Mouse (Mus musculus): ENCODE data around the gene Fam71e1. TPM values are rescaled to one million over a fixed set of nuclear protein-coding genes. Genes with fewer than 3 reads are reported as not detected.

The Fam71e1 gene
- total and polyA plus RNA-seq, 3 experiments = 1.2 to 2.0 TPM; not detected in 1

DNA sequence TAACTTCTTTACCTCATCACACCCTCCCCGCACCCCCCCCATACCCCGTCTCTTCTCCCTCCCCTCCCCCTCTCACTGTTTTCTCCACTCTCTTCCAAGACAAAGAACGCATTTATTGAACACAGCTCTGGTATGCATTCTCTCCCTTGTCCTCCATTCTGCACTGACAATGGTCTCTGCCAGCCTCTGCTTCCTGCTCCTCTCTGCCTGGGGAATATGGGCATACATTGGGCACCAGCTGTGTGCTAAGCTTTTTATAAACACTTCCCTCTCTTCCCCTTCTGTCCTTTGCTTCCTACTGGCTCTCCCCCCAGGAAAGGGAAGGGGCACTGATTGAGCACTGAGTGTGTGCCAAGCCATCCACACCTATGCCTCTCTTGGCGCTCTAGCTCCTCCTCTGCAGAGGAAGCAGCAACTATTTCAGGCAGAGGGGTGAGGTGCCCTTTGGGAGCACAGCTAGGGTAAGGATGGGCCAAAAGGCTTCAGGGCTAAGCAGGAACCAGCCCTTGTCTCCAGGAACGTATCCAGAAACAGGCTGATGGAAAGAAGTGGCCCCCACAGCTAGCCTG lies 21.3 kb upstream of the Fam71e1 start:
- TF ChIP-seq ETS1 (IDR thresholded peaks at IDR 0.05; ENCODE audit: low read depth, low read length) (no peak), NELFE (IDR thresholded peaks at IDR 0.05; ENCODE audit: low read depth, low read length) (no peak), ZC3H11A (IDR thresholded peaks at IDR 0.05; ENCODE audit: low read depth, low read length) (no peak), MXI1 (IDR thresholded peaks at IDR 0.05; ENCODE audit: low read depth, low read length) (no peak), MEF2A (IDR thresholded peaks at IDR 0.05; ENCODE audit: extremely low read depth, insufficient replicate concordance, low read depth, low read length, poor library complexity, severe bottlenecking) (no peak), BHLHE40 (IDR thresholded peaks at IDR 0.05; ENCODE audit: borderline replicate concordance, low read depth, low read length) (no peak)
- H3K4me3 ChIP-seq (ENCODE audit: control insufficient read depth in 1 of 2, insufficient read depth in 1 of 2, low read depth in 2 of 2, low read length in 2 of 2) = no peak overlapping the region
- H3K79me2 ChIP-seq (ENCODE audit: control insufficient read depth, insufficient read depth, low read length, poor library complexity) = no peaks in the 10 kb centered on the region
- H3K9ac ChIP-seq (ENCODE audit: control insufficient read depth, low read depth, low read length, poor library complexity, severe bottlenecking) = no peak overlapping the region
- DNase-seq (ENCODE audit: low read depth, low spot score) = no peak
- H3K36me3 ChIP-seq (ENCODE audit: control insufficient read depth in 1 of 2, insufficient read depth in 2 of 2, low read length in 2 of 2) = no peaks in the 10 kb centered on the region
- H3K27me3 ChIP-seq (ENCODE audit: control insufficient read depth in 1 of 2, insufficient read depth in 2 of 2, low read length in 2 of 2) = 0 out of 4 replicates have a peak, but pooled peaks cover 0 to 2% of the 10 kb centered on the region in 2 experiments
- no peak overlapping the region for H3K27ac ChIP-seq (ENCODE audit: control insufficient read depth, low read depth, low read length)
- H3K4me1 ChIP-seq (ENCODE audit: control insufficient read depth in 1 of 2, insufficient read depth in 2 of 2, low read length in 2 of 2) = peaks cover 0 to under 1% of the 10 kb centered on the region in 2 experiments; a peak in 2 of 4 replicates
- no peaks in the 10 kb centered on the region for H3K9me3 ChIP-seq (replicated peaks; ENCODE audit: insufficient read depth, low read length)

DNA sequence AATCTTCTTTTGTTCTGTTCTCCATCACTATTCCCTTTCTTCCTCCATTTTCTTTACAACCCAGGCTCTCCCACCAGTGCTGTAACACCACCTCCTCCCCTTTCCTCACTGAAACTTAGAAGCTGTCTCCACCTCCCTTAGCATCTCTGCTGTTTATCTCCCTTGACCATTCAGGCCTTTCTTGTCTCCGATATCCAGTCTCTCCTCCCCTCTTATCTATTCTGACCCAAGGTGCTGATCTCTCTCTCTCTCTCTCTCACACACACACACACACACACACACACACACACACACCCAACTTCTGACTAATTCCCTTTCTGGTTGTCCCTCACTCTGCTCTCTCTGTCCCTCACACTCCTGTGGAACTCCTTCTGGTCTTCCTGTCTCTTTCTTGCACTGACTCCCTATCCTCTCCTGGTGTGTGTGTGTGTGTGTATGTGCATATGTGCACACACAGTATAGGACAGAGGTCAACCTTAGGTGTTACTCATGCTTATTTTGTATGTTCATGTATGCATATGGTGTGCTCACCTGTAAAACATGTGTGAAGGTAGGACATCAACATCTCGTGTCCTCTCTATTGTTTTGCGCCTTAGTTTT lies 13.4 kb upstream of the Fam71e1 start:
- Histone ChIP-seq H3K27ac (ENCODE audit: control insufficient read depth, low read depth, low read length) (peak overlapping the region; percentile 61), H3K4me1 (ENCODE audit: control insufficient read depth in 1 of 2, insufficient read depth in 2 of 2, low read length in 2 of 2) (peaks cover 4 to 28% of the 10 kb centered on the region in 2 experiments)
- DNase-seq (ENCODE audit: low read depth, low spot score) = peak; percentile 80
- TF ChIP-seq EP300 (IDR thresholded peaks at IDR 0.05; ENCODE audit: low read depth in 1 of 2, low read length in 2 of 2) (peak; percentile 71 to 82), MAX (IDR thresholded peaks at IDR 0.05; ENCODE audit: low read length) (no peak), JUND (IDR thresholded peaks at IDR 0.05; ENCODE audit: low read depth, low read length) (peak; percentile 64; the same call in 1 of the 2 replicates), SMC3 (IDR thresholded peaks at IDR 0.05; ENCODE audit: low read depth, low read length) (no peak), POLR2A (IDR thresholded peaks at IDR 0.05; ENCODE audit: control insufficient read depth in 1 of 2, insufficient read depth in 1 of 2, low read depth in 1 of 2, low read length in 2 of 2, poor library complexity in 1 of 2) (no peak), MEF2A (IDR thresholded peaks at IDR 0.05; ENCODE audit: extremely low read depth, insufficient replicate concordance, low read depth, low read length, poor library complexity, severe bottlenecking) (no peak), ZKSCAN1 (IDR thresholded peaks at IDR 0.05; ENCODE audit: low read depth, low read length) (no peak), UBTF (IDR thresholded peaks at IDR 0.05; ENCODE audit: borderline replicate concordance, insufficient read depth, low read depth, low read length) (no peak), MYC (IDR thresholded peaks at IDR 0.05; ENCODE audit: low read depth, low read length) (no peak), MAZ (IDR thresholded peaks at IDR 0.05; ENCODE audit: low read depth, low read length) (no peak), RCOR1 (IDR thresholded peaks at IDR 0.05; ENCODE audit: low read depth, low read length) (0 out of 2 replicates have a peak, but pooled peaks have one; percentile 42), POLR2AphosphoS2 (IDR thresholded peaks at IDR 0.05; ENCODE audit: low read length) (no peak), USF1 (IDR thresholded peaks at IDR 0.05; ENCODE audit: low read depth, low read length) (no peak), GABPA (IDR thresholded peaks at IDR 0.05; ENCODE audit: low read depth, low read length) (no peak), GATA1 (IDR thresholded peaks at IDR 0.05; ENCODE audit: low read depth, low read length) (peak; percentile 85), BHLHE40 (IDR thresholded peaks at IDR 0.05; ENCODE audit: borderline replicate concordance, low read depth, low read length) (no peak), ZNF384 (IDR thresholded peaks at IDR 0.05; ENCODE audit: low read depth, low read length) (no peak), ETS1 (IDR thresholded peaks at IDR 0.05; ENCODE audit: low read depth, low read length) (peak; percentile 56; the same call in 1 of the 2 replicates), HCFC1 (IDR thresholded peaks at IDR 0.05; ENCODE audit: low read depth, low read length) (no peak), NRF1 (IDR thresholded peaks at IDR 0.05; ENCODE audit: insufficient read depth, low read depth, low read length, poor library complexity, severe bottlenecking) (no peak), MAFK (IDR thresholded peaks at IDR 0.05; ENCODE audit: borderline replicate concordance, low read depth, low read length) (no peak), TAL1 (IDR thresholded peaks at IDR 0.05; ENCODE audit: low read length) (peak; percentile 68), MXI1 (IDR thresholded peaks at IDR 0.05; ENCODE audit: low read depth, low read length) (0 out of 2 replicates have a peak, but pooled peaks have one; percentile 18), ELF1 (IDR thresholded peaks at IDR 0.05; ENCODE audit: low read depth, low read length) (no peak), TCF12 (IDR thresholded peaks at IDR 0.05; ENCODE audit: low read depth, low read length) (peak; percentile 90), KAT2A (conservative IDR thresholded peaks at IDR 0.05; ENCODE audit: low read depth, low read length) (no peak)

More for the DNA sequence above, 13.4 kb upstream of the Fam71e1 start:
- Histone ChIP-seq H3K9ac (ENCODE audit: control insufficient read depth, low read depth, low read length, poor library complexity, severe bottlenecking) (no peak overlapping the region), H3K36me3 (ENCODE audit: control insufficient read depth in 1 of 2, insufficient read depth in 2 of 2, low read length in 2 of 2) (peaks cover 0 to 6% of the 10 kb centered on the region in 2 experiments; a peak in 2 of 4 replicates), H3K9me3 (replicated peaks; ENCODE audit: insufficient read depth, low read length) (no peaks in the 10 kb centered on the region), H3K79me2 (ENCODE audit: control insufficient read depth, insufficient read depth, low read length, poor library complexity) (no peaks in the 10 kb centered on the region), H3K27me3 (ENCODE audit: control insufficient read depth in 1 of 2, insufficient read depth in 2 of 2, low read length in 2 of 2) (no peaks in the 10 kb centered on the region), H3K4me3 (ENCODE audit: control insufficient read depth in 1 of 2, insufficient read depth in 1 of 2, low read depth in 2 of 2, low read length in 2 of 2) (no peak overlapping the region)
